Mouse (Mus musculus): ENCODE data around the gene Dennd4c. TPM values are rescaled to one million over a fixed set of nuclear protein-coding genes. Genes with fewer than 3 reads are reported as not detected.

The Dennd4c gene
- polyA plus RNA-seq, 1 experiment from 2014 or later = 3.6 TPM

DNA sequence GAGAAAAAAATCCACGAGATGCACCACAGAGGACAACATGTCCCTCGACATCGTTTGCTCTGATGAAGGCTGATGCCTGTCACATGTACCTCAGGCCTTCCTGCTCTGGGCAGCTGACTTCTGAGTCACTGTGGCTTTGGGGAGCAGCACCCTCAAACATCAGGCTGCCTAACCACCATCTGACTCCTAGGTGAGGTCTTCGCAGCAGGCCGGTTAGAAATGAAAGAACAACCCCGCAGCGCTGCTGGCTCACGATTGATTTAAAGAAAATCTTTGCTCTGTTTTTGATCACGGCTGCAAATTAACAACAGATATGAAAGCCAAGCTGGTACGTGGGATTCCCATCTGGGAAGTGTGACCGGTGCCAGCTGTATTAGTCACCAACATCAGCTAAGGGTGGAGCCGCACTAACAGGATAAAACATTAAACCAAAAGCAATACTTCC is 35.6 kb upstream of the Dennd4c start:
- WGBS = 68% methylated on average over 12 of the region's 12 CpGs
- DNase-seq (ENCODE audit: low spot score) = peak; percentile 61
- Histone ChIP-seq H3K9me3 (ENCODE audit: low read length) (no peaks in the 10 kb centered on the region), H3K27ac (ENCODE audit: low read length) (no peak overlapping the region), H3K9ac (replicated peaks; ENCODE audit: low read depth) (no peak overlapping the region), H3K4me3 (ENCODE audit: low read depth, low read length) (no peak overlapping the region), H3K36me3 (ENCODE audit: insufficient read depth, low read length) (no peaks in the 10 kb centered on the region), H3K27me3 (replicated peaks; ENCODE audit: insufficient read depth, low read length) (no peaks in the 10 kb centered on the region), H3K4me1 (ENCODE audit: insufficient read depth, low read depth, low read length) (0 out of 2 replicates have a peak, but pooled peaks cover 2% of the 10 kb centered on the region), H3K4me2 (replicated peaks; ENCODE audit: low read depth, low read length) (no peak overlapping the region)
- TF ChIP-seq EP300 (IDR thresholded peaks at IDR 0.05) (no peak), CTCF (IDR thresholded peaks at IDR 0.05) (no peak)
- ATAC-seq = peak; percentile 50

DNA sequence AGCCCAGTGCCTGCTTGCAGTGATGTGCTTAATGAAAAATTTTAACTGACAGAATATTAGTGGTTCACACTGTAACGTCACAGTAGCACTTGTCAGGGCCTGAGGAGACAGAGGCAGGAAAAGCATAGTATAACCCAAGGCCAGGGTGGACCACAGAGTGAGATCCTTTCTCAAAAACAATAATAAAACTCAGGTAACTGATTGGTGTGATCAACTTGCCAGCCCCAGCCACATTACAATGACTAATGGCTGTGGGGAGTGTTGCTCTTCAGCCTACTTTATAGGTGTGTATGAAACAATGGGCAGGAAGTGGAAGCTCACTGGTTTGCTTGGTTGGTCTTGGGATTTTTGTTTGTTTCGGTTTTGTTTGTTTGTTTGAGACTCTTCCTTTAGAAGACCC is 34.8 kb upstream of the Dennd4c start:
- DNase-seq (ENCODE audit: low spot score) (no peak), ATAC-seq (no peak)
- H3K4me1 ChIP-seq (ENCODE audit: insufficient read depth, low read depth, low read length) = 0 out of 2 replicates have a peak, but pooled peaks cover 2% of the 10 kb centered on the region

DNA sequence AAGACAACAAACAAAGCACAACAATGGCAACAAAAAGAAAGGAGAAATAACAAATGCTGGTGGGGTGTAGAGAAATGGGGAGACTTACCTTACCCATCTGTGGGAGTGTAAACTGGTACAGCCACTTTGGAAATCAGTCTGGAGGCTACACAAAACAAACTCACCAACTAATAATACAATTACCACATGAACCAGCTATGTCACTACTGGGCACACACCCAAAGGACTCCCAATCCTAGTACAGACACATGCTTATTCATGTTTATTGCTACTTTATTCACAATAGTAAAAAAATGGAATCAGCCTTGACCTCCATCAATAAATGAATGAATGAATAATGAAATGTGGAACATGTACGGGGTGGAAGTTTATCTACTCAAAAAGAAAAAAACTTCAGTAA is 33.0 kb upstream of the Dennd4c start:
- ATAC-seq = no peak
- Histone ChIP-seq H3K4me2 (replicated peaks; ENCODE audit: low read depth, low read length) (no peak overlapping the region), H3K4me3 (ENCODE audit: low read depth, low read length) (no peak overlapping the region), H3K27ac (ENCODE audit: low read length) (no peak overlapping the region), H3K4me1 (ENCODE audit: insufficient read depth, low read depth, low read length) (0 out of 2 replicates have a peak, but pooled peaks cover 2% of the 10 kb centered on the region), H3K9me3 (ENCODE audit: low read length) (no peaks in the 10 kb centered on the region), H3K27me3 (replicated peaks; ENCODE audit: insufficient read depth, low read length) (no peaks in the 10 kb centered on the region), H3K9ac (replicated peaks; ENCODE audit: low read depth) (no peak overlapping the region), H3K36me3 (ENCODE audit: insufficient read depth, low read length) (no peaks in the 10 kb centered on the region)
- no peak for DNase-seq (ENCODE audit: low spot score)
- 70% methylated on average over 1 of the region's 1 CpGs for WGBS
- TF ChIP-seq EP300 (IDR thresholded peaks at IDR 0.05) (no peak), CTCF (IDR thresholded peaks at IDR 0.05) (no peak)

More for the DNA sequence above, 34.8 kb upstream of the Dennd4c start:
- no peak overlapping the region for H3K4me2 ChIP-seq (replicated peaks; ENCODE audit: low read depth, low read length)
- no peak overlapping the region for H3K4me3 ChIP-seq (ENCODE audit: low read depth, low read length)
- H3K27me3 ChIP-seq (replicated peaks; ENCODE audit: insufficient read depth, low read length) = no peaks in the 10 kb centered on the region
- H3K27ac ChIP-seq (ENCODE audit: low read length) = no peak overlapping the region
- no peaks in the 10 kb centered on the region for H3K36me3 ChIP-seq (ENCODE audit: insufficient read depth, low read length)
- WGBS = 52% methylated on average over 2 of the region's 2 CpGs
- no peaks in the 10 kb centered on the region for H3K9me3 ChIP-seq (ENCODE audit: low read length)
- no peak overlapping the region for H3K9ac ChIP-seq (replicated peaks; ENCODE audit: low read depth)
- no peak for TF ChIP-seq CTCF (IDR thresholded peaks at IDR 0.05)
- TF ChIP-seq EP300 (IDR thresholded peaks at IDR 0.05) = no peak

DNA sequence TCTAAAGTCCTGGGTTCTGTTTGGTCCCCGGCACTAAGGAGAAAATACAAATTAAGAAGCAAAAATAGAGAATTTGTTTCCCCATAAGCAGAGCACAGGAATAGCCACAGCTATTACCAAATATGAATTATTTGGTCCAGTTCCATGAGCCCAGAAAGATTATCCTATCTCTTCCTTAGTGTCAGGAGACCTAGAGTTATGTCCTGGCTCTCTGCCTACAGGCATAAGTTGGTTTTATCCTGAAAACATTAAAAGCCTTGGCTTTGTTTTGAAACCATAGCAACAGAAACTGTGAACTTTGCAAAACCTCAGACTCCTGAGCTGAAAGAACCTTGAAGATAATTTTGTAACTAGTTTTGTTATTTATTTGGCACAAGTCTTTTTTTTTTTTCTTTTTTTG is 31.2 kb upstream of the Dennd4c start:
- no peak overlapping the region for H3K27ac ChIP-seq (ENCODE audit: low read length)
- TF ChIP-seq EP300 (IDR thresholded peaks at IDR 0.05) (no peak), CTCF (IDR thresholded peaks at IDR 0.05) (no peak)
- WGBS = 60% methylated on average over 1 of the region's 1 CpGs

DNA sequence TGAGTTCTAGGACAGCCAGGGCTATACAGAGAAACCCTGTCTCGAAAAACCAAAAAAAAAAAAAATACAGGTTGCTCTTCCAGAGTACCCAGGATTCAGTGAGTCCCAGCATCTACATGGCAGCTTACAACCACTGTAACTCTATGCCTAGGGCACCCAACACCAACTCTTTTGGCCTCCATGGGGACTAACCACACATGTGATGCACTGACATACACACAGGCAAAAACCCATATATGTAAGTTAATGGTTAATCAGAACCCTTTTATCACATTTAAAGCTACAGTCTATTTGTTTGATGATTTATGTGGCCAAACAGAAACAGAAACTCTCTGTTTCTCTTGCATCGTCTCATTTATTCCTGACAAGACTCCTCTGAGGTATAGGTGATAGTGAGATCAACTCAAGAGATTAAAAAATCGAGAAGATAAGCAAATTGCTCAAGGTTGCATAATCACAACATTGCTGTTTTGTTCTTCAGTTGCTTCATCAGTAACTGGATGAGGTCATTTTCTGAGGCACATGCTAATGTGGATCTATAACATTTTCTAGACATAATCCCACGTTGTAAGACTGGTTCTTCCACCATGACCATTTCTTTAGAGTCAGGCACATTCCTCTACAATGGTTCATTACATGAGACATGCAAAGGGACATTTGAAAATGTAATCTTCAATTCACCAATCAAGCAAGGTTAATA is 29.3 kb upstream of the Dennd4c start:
- H3K4me2 ChIP-seq (replicated peaks; ENCODE audit: low read depth, low read length) = no peak overlapping the region
- no peaks in the 10 kb centered on the region for H3K9me3 ChIP-seq (ENCODE audit: low read length)
- no peak overlapping the region for H3K27ac ChIP-seq (ENCODE audit: low read length)
- 0 out of 2 replicates have a peak, but pooled peaks cover 2% of the 10 kb centered on the region for H3K4me1 ChIP-seq (ENCODE audit: insufficient read depth, low read depth, low read length)
- no peak for ATAC-seq
- 61% methylated on average over 4 of the region's 4 CpGs for WGBS
- DNase-seq (ENCODE audit: low spot score) = no peak
- H3K27me3 ChIP-seq (replicated peaks; ENCODE audit: insufficient read depth, low read length) = no peaks in the 10 kb centered on the region
- no peak overlapping the region for H3K9ac ChIP-seq (replicated peaks; ENCODE audit: low read depth)
- no peaks in the 10 kb centered on the region for H3K36me3 ChIP-seq (ENCODE audit: insufficient read depth, low read length)
- TF ChIP-seq CTCF (IDR thresholded peaks at IDR 0.05) = no peak
- no peak for TF ChIP-seq EP300 (IDR thresholded peaks at IDR 0.05)
- no peak overlapping the region for H3K4me3 ChIP-seq (ENCODE audit: low read depth, low read length)

More for the DNA sequence above, 31.2 kb upstream of the Dennd4c start:
- Histone ChIP-seq H3K9ac (replicated peaks; ENCODE audit: low read depth) (no peak overlapping the region), H3K4me3 (ENCODE audit: low read depth, low read length) (no peak overlapping the region), H3K9me3 (ENCODE audit: low read length) (no peaks in the 10 kb centered on the region), H3K4me1 (ENCODE audit: insufficient read depth, low read depth, low read length) (0 out of 2 replicates have a peak, but pooled peaks cover 2% of the 10 kb centered on the region), H3K4me2 (replicated peaks; ENCODE audit: low read depth, low read length) (no peak overlapping the region), H3K36me3 (ENCODE audit: insufficient read depth, low read length) (no peaks in the 10 kb centered on the region), H3K27me3 (replicated peaks; ENCODE audit: insufficient read depth, low read length) (no peaks in the 10 kb centered on the region)
- DNase-seq (ENCODE audit: low spot score) (peak; percentile 80), ATAC-seq (peak; percentile 48)

DNA sequence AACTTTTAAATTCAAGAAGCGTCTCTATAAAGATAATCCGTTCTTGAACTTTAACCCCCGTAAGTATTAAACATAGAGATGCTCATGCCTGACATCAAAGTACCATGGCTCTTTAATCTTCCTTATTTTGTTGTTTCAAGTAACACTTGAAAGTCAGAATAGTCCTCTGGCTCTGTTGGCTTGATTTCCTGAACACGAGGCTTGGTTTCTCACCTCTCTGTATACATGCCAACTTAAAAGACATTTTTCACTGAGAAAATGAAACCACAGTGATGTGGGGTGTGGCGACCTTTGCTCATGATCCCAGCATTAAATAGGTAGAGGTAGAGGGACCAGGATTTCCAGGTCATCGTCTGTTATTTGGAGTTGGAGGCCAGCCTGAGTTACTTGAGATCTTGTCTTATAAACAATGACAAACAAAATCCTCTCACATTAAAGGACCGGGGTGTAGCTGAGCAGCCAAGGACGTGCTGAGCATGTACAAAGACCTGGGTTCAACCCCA is 26.4 kb upstream of the Dennd4c start:
- H3K9ac ChIP-seq (replicated peaks; ENCODE audit: low read depth) = no peak overlapping the region
- DNase-seq (ENCODE audit: low spot score) (no peak), ATAC-seq (no peak)
- no peak for TF ChIP-seq EP300 (IDR thresholded peaks at IDR 0.05)
- no peak for TF ChIP-seq CTCF (IDR thresholded peaks at IDR 0.05)
- 0 out of 2 replicates have a peak, but pooled peaks cover under 1% of the 10 kb centered on the region for H3K4me1 ChIP-seq (ENCODE audit: insufficient read depth, low read depth, low read length)
- no peak overlapping the region for H3K4me2 ChIP-seq (replicated peaks; ENCODE audit: low read depth, low read length)
- 29% methylated on average over 8 of the region's 8 CpGs for whole genome bisulfite sequencing
- no peak overlapping the region for H3K27ac ChIP-seq (ENCODE audit: low read length)
- H3K4me3 ChIP-seq (ENCODE audit: low read depth, low read length) = no peak overlapping the region
- no peaks in the 10 kb centered on the region for H3K36me3 ChIP-seq (ENCODE audit: insufficient read depth, low read length)
- H3K9me3 ChIP-seq (ENCODE audit: low read length) = no peaks in the 10 kb centered on the region
- no peaks in the 10 kb centered on the region for H3K27me3 ChIP-seq (replicated peaks; ENCODE audit: insufficient read depth, low read length)
